Mouse (Mus musculus) kidney, adult 2 months (tissue): ENCODE measurements around the gene Gdpgp1.

ENCODE experiments used
- CTCF ChIP-seq: fragments of 200-500 bp; conservative IDR thresholded peaks from 2 replicates; pipeline ENCODE4 v1.5.1; 2011; ENCODE audit warnings: low read depth, mild to moderate bottlenecking, control low read depth, low read length, moderate library complexity, mixed read lengths; ENCODE audit not compliant: insufficient read depth, insufficient read length
- POLR2A ChIP-seq: fragments of 200-500 bp; IDR thresholded peaks from one replicate; pipeline ENCODE4 v1.6.1; 2011; ENCODE audit warnings: low read depth, low read length, control low read depth

- TF ChIP-seq CTCF (no peak), POLR2A (no peak)
These were observed 37.5 kb upstream of the Gdpgp1 start for GRCm38 (mm10) chr7:80195146-80195545.
